Mouse (Mus musculus): Measurements from ENCODE around the gene Ppm1a. TPM values are rescaled to one million over a fixed set of nuclear protein-coding genes. Genes with fewer than 3 reads are reported as not detected.

Gene Ppm1a
- polyA plus RNA-seq (2015; fragmentation: Nextera tagmentation; extraction: Ambion mirVana) = 26.2 and 27.7 TPM in 2 replicates

GRCm38 (mm10) chr12:72757086-72757485, at the start of gene Ppm1a:
Ppm1a (plus strand) TSS chr12:72757455.
- WGBS (ENCODE audit: insufficient replicate concordance) = 27% methylated on average over 4 of the region's 4 CpGs
- no peak for ATAC-seq (ENCODE audit: insufficient read depth)

GRCm38 (mm10) chr12:72709981-72710380, 47.3 kb upstream of the Ppm1a start:
- no peak for ATAC-seq (ENCODE audit: insufficient read depth)
- peaks cover 3% of the 10 kb centered on the region; the same call in 1 of the 2 replicates for H3K27me3 ChIP-seq
- WGBS (ENCODE audit: insufficient replicate concordance) = 74% methylated on average over 3 of the region's 3 CpGs

More at GRCm38 (mm10) chr12:72757086-72757485, at the start of gene Ppm1a:
- H3K9ac ChIP-seq = no peak within 1 kb of the TSS
- H3K9me3 ChIP-seq (replicated peaks) = no peaks in the 10 kb centered on the region
- peaks cover 12% of the 10 kb centered on the region for H3K4me1 ChIP-seq (replicated peaks)
- H3K27me3 ChIP-seq = no peaks in the 10 kb centered on the region
- H3K36me3 ChIP-seq (replicated peaks) = no peaks in the 10 kb centered on the region
- no peak within 1 kb of the TSS for H3K4me3 ChIP-seq (replicated peaks)
- no peak within 1 kb of the TSS for H3K4me2 ChIP-seq
- no peak within 1 kb of the TSS for H3K27ac ChIP-seq (replicated peaks)

GRCm38 (mm10) chr12:72714896-72715295, 42.4 kb upstream of the Ppm1a start:
- WGBS (ENCODE audit: insufficient replicate concordance) = 74% methylated on average over 2 of the region's 2 CpGs
- H3K27ac ChIP-seq (replicated peaks) = no peak overlapping the region
- ATAC-seq (ENCODE audit: insufficient read depth) = no peak
- no peaks in the 10 kb centered on the region for H3K27me3 ChIP-seq
- no peak overlapping the region for H3K4me2 ChIP-seq
- no peaks in the 10 kb centered on the region for H3K4me1 ChIP-seq (replicated peaks)
- no peak overlapping the region for H3K4me3 ChIP-seq (replicated peaks)
- no peaks in the 10 kb centered on the region for H3K36me3 ChIP-seq (replicated peaks)
- H3K9me3 ChIP-seq (replicated peaks) = no peaks in the 10 kb centered on the region
- H3K9ac ChIP-seq = no peak overlapping the region

More at GRCm38 (mm10) chr12:72709981-72710380, 47.3 kb upstream of the Ppm1a start:
- Histone ChIP-seq H3K4me1 (replicated peaks) (no peaks in the 10 kb centered on the region), H3K9ac (no peak overlapping the region), H3K4me2 (no peak overlapping the region), H3K4me3 (replicated peaks) (no peak overlapping the region), H3K27ac (replicated peaks) (no peak overlapping the region), H3K9me3 (replicated peaks) (no peaks in the 10 kb centered on the region), H3K36me3 (replicated peaks) (no peaks in the 10 kb centered on the region)

- Histone ChIP-seq H3K9me3 (replicated peaks) (no peaks in the 10 kb centered on the region), H3K4me3 (replicated peaks) (no peak overlapping the region), H3K9ac (no peak overlapping the region), H3K27ac (replicated peaks) (no peak overlapping the region), H3K4me1 (replicated peaks) (no peaks in the 10 kb centered on the region), H3K27me3 (no peaks in the 10 kb centered on the region), H3K4me2 (no peak overlapping the region), H3K36me3 (replicated peaks) (no peaks in the 10 kb centered on the region)
- WGBS (ENCODE audit: insufficient replicate concordance) = 90% methylated on average over 9 of the region's 9 CpGs
- ATAC-seq (ENCODE audit: insufficient read depth) = no peak
Observed at GRCm38 (mm10) chr12:72715846-72716245, 41.4 kb upstream of the Ppm1a start.

GRCm38 (mm10) chr12:72719046-72719445, 38.2 kb upstream of the Ppm1a start:
- H3K4me1 ChIP-seq (replicated peaks) = no peaks in the 10 kb centered on the region
- no peak overlapping the region for H3K9ac ChIP-seq
- no peaks in the 10 kb centered on the region for H3K36me3 ChIP-seq (replicated peaks)
- H3K4me2 ChIP-seq = no peak overlapping the region
- H3K27ac ChIP-seq (replicated peaks) = no peak overlapping the region
- ATAC-seq (ENCODE audit: insufficient read depth) = no peak
- no peaks in the 10 kb centered on the region for H3K27me3 ChIP-seq
- no peaks in the 10 kb centered on the region for H3K9me3 ChIP-seq (replicated peaks)
- WGBS (ENCODE audit: insufficient replicate concordance) = 60% methylated on average over 2 of the region's 2 CpGs
- no peak overlapping the region for H3K4me3 ChIP-seq (replicated peaks)

GRCm38 (mm10) chr12:72719452-72720087, 37.7 kb upstream of the Ppm1a start:
- 66% methylated on average over 11 of the region's 11 CpGs for WGBS (ENCODE audit: insufficient replicate concordance)
- no peaks in the 10 kb centered on the region for H3K4me1 ChIP-seq (replicated peaks)
- no peak overlapping the region for H3K27ac ChIP-seq (replicated peaks)
- no peaks in the 10 kb centered on the region for H3K27me3 ChIP-seq
- ATAC-seq (ENCODE audit: insufficient read depth) = no peak
- H3K36me3 ChIP-seq (replicated peaks) = no peaks in the 10 kb centered on the region
- H3K9me3 ChIP-seq (replicated peaks) = no peaks in the 10 kb centered on the region
- no peak overlapping the region for H3K9ac ChIP-seq
- no peak overlapping the region for H3K4me3 ChIP-seq (replicated peaks)
- H3K4me2 ChIP-seq = no peak overlapping the region

GRCm38 (mm10) chr12:72721710-72722109, 35.5 kb upstream of the Ppm1a start:
- no peaks in the 10 kb centered on the region for H3K4me1 ChIP-seq (replicated peaks)
- 60% methylated on average over 5 of the region's 5 CpGs for WGBS (ENCODE audit: insufficient replicate concordance)
- H3K27me3 ChIP-seq = no peaks in the 10 kb centered on the region
- H3K4me3 ChIP-seq (replicated peaks) = no peak overlapping the region
- no peak overlapping the region for H3K4me2 ChIP-seq
- no peak for ATAC-seq (ENCODE audit: insufficient read depth)
- H3K27ac ChIP-seq (replicated peaks) = no peak overlapping the region
- no peak overlapping the region for H3K9ac ChIP-seq
- H3K36me3 ChIP-seq (replicated peaks) = no peaks in the 10 kb centered on the region
- no peaks in the 10 kb centered on the region for H3K9me3 ChIP-seq (replicated peaks)

GRCm38 (mm10) chr12:72723965-72724364, 33.3 kb upstream of the Ppm1a start:
- Histone ChIP-seq H3K27me3 (no peaks in the 10 kb centered on the region), H3K9me3 (replicated peaks) (no peaks in the 10 kb centered on the region), H3K9ac (no peak overlapping the region), H3K4me1 (replicated peaks) (no peaks in the 10 kb centered on the region), H3K27ac (replicated peaks) (no peak overlapping the region), H3K4me2 (no peak overlapping the region), H3K36me3 (replicated peaks) (no peaks in the 10 kb centered on the region), H3K4me3 (replicated peaks) (no peak overlapping the region)
- 35% methylated on average over 3 of the region's 3 CpGs for WGBS (ENCODE audit: insufficient replicate concordance)
- no peak for ATAC-seq (ENCODE audit: insufficient read depth)

- no peak overlapping the region for H3K4me3 ChIP-seq (replicated peaks)
- H3K27ac ChIP-seq (replicated peaks) = no peak overlapping the region
- ATAC-seq (ENCODE audit: insufficient read depth) = no peak
- H3K27me3 ChIP-seq = no peaks in the 10 kb centered on the region
- H3K4me1 ChIP-seq (replicated peaks) = no peaks in the 10 kb centered on the region
- no peak overlapping the region for H3K9ac ChIP-seq
- no peaks in the 10 kb centered on the region for H3K36me3 ChIP-seq (replicated peaks)
- 76% methylated on average over 8 of the region's 8 CpGs for WGBS (ENCODE audit: insufficient replicate concordance)
- no peaks in the 10 kb centered on the region for H3K9me3 ChIP-seq (replicated peaks)
- H3K4me2 ChIP-seq = no peak overlapping the region
Observed at GRCm38 (mm10) chr12:72727021-72727420, 30.2 kb upstream of the Ppm1a start.

- H3K27me3 ChIP-seq = no peaks in the 10 kb centered on the region
- ATAC-seq (ENCODE audit: insufficient read depth) = no peak
- 57% methylated on average over 5 of the region's 5 CpGs for WGBS (ENCODE audit: insufficient replicate concordance)
- no peak overlapping the region for H3K9ac ChIP-seq
- no peak overlapping the region for H3K4me3 ChIP-seq (replicated peaks)
- H3K4me1 ChIP-seq (replicated peaks) = no peaks in the 10 kb centered on the region
- H3K9me3 ChIP-seq (replicated peaks) = no peaks in the 10 kb centered on the region
- no peak overlapping the region for H3K27ac ChIP-seq (replicated peaks)
- H3K36me3 ChIP-seq (replicated peaks) = no peaks in the 10 kb centered on the region
- H3K4me2 ChIP-seq = no peak overlapping the region
Observed at GRCm38 (mm10) chr12:72727611-72728010, 29.6 kb upstream of the Ppm1a start.

GRCm38 (mm10) chr12:72734112-72734511, 23.1 kb upstream of the Ppm1a start:
- Histone ChIP-seq H3K9ac (no peak overlapping the region), H3K27ac (replicated peaks) (no peak overlapping the region), H3K9me3 (replicated peaks) (no peaks in the 10 kb centered on the region), H3K36me3 (replicated peaks) (no peaks in the 10 kb centered on the region), H3K4me2 (no peak overlapping the region), H3K27me3 (no peaks in the 10 kb centered on the region), H3K4me3 (replicated peaks) (no peak overlapping the region), H3K4me1 (replicated peaks) (no peaks in the 10 kb centered on the region)
- 50% methylated on average over 2 of the region's 2 CpGs for WGBS (ENCODE audit: insufficient replicate concordance)
- no peak for ATAC-seq (ENCODE audit: insufficient read depth)

GRCm38 (mm10) chr12:72741176-72741575, 16.1 kb upstream of the Ppm1a start:
- H3K27me3 ChIP-seq = no peaks in the 10 kb centered on the region
- 62% methylated on average over 6 of the region's 6 CpGs for WGBS (ENCODE audit: insufficient replicate concordance)
- H3K9me3 ChIP-seq (replicated peaks) = no peaks in the 10 kb centered on the region
- no peaks in the 10 kb centered on the region for H3K36me3 ChIP-seq (replicated peaks)
- no peak overlapping the region for H3K9ac ChIP-seq
- no peak overlapping the region for H3K4me3 ChIP-seq (replicated peaks)
- H3K4me1 ChIP-seq (replicated peaks) = no peaks in the 10 kb centered on the region
- no peak overlapping the region for H3K4me2 ChIP-seq
- H3K27ac ChIP-seq (replicated peaks) = no peak overlapping the region
- ATAC-seq (ENCODE audit: insufficient read depth) = no peak
